Mouse (Mus musculus) kidney, postnatal 0 days (tissue): ENCODE results near the gene Mecom. TPM values are rescaled to one million over a fixed set of nuclear protein-coding genes. Genes with fewer than 3 reads are reported as not detected.
A peak's percentile ranks its signal among the peaks of the same experiment; 100 is the strongest.

Experiments
- ATAC-seq: fragments of 200-750 bp; cut with Nextera tagmentation; replicated peaks from 2 replicates; pipeline ENCODE4 v1.8.0; 2017; ENCODE audit warnings: low read depth, moderate number of reproducible peaks, moderate TSS enrichment, moderate library complexity; ENCODE audit not compliant: low FRiP score
- DNase-seq: peaks from one replicate; pipeline ENCODE4 v3.0.0-alpha.2; 2016; ENCODE audit warnings: low spot score
- H3K27ac ChIP-seq: fragments of 300-500 bp; sonication (generic); 2 replicates; pipeline ENCODE4 v1.5.1; 2014; ENCODE audit warnings: mild to moderate bottlenecking
- H3K27me3 ChIP-seq: fragments of 300-500 bp; sonication (generic); 2 replicates; pipeline ENCODE4 v1.6.1; 2014; ENCODE audit warnings: low read length, mixed read lengths; ENCODE audit not compliant: insufficient read depth
- H3K36me3 ChIP-seq: fragments of 300-500 bp; sonication (generic); 2 replicates; pipeline ENCODE4 v1.6.1; 2014; ENCODE audit warnings: low read length, mixed read lengths; ENCODE audit not compliant: insufficient read depth
- H3K4me1 ChIP-seq: fragments of 300-500 bp; sonication (generic); replicated peaks from 2 replicates; pipeline ENCODE4 v1.6.1; 2014; ENCODE audit warnings: antibody characterized with exemption, low read length, mixed read lengths; ENCODE audit not compliant: insufficient read depth
- H3K4me2 ChIP-seq: fragments of 300-500 bp; sonication (generic); 2 replicates; pipeline ENCODE4 v1.6.1; 2014; ENCODE audit warnings: mild to moderate bottlenecking, low read length, moderate library complexity, mixed read lengths
- H3K4me3 ChIP-seq: fragments of 300-500 bp; sonication (generic); replicated peaks from 2 replicates; pipeline ENCODE4 v1.5.1; 2014; ENCODE audit warnings: low read depth, low read length
- H3K9ac ChIP-seq: fragments of 300-500 bp; sonication (generic); 2 replicates; pipeline ENCODE4 v1.6.1; 2014; ENCODE audit warnings: low read depth, low read length
- H3K9me3 ChIP-seq: fragments of 300-500 bp; sonication (generic); replicated peaks from 2 replicates; pipeline ENCODE4 v1.6.1; 2016; ENCODE audit warnings: low read length, inconsistent platforms, mixed read lengths
- CTCF ChIP-seq: IDR thresholded peaks from 2 replicates; pipeline ENCODE4 v1.5.1; 2016; ENCODE audit warnings: antibody characterized with exemption, low read depth, mild to moderate bottlenecking, moderate library complexity
- WGBS: fragments of 180-500 bp; shearing (Covaris S2); extraction: QIAGEN DNeasy Blood & Tissue Kit; methylation state at CpG from one replicate; pipeline ENCODE4 v1.1.7; 2014; 5-methylcytosine and 5-hydroxymethylcytosine counted together
- polyA plus RNA-seq: library from polyadenylated mRNA; unstranded; fragments of >200 nt; fragmentation: Nextera tagmentation; extraction: Ambion mirVana; gene quantifications from 2 replicates; pipeline ENCODE4 v1.2.1, GENCODE M21; 2015

Gene Mecom
- polyA plus RNA-seq, 1 experiment from 2014 or later: 54.7 TPM

DNA sequence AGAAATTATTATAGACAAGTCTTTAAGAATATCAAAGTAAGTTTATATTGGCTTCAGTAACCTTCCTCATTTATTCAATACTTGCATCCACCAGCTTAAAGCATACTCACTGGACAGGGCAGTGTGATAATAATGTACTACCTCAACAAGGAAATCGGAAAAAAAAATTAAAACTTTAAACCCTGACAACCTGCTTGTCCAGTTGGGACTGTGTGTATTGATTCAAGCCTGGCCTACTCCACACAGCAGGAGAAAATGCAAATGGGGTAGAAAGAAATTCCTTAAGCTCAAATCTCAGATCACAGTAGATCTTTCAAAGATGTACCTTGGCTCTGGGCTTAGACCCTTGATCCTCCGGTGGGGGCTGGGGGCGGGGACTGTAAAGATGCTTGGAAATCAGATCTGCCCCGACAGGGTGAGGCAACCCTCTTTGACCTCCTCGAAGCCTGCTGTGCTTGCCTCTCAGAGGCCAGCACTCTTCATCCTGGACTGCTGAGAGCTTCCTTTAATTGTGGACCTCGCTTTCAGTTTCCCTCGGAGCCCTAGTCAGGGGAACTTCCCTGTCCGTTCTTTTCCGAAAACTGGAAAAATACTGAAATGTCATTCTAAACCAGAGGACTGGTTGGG lies 49.5 kb downstream of the Mecom start:
- no peaks in the 10 kb centered on the region for H3K9me3 ChIP-seq
- peak overlapping the region; percentile 21; the same call in 1 of the 2 replicates for H3K4me2 ChIP-seq
- no peak overlapping the region for H3K4me3 ChIP-seq
- DNase-seq (no peak), ATAC-seq (0 out of 2 replicates have a peak, but pooled peaks have one; percentile 33)
- 0 out of 2 replicates have a peak overlapping the region, but pooled peaks have one; percentile 21 for H3K27ac ChIP-seq
- H3K4me1 ChIP-seq: no peaks in the 10 kb centered on the region
- no peaks in the 10 kb centered on the region for H3K36me3 ChIP-seq
- H3K27me3 ChIP-seq: no peaks in the 10 kb centered on the region
- no peak overlapping the region for H3K9ac ChIP-seq
- no peak for TF ChIP-seq CTCF
- WGBS: 29% methylated on average over 9 of the region's 9 CpGs

DNA sequence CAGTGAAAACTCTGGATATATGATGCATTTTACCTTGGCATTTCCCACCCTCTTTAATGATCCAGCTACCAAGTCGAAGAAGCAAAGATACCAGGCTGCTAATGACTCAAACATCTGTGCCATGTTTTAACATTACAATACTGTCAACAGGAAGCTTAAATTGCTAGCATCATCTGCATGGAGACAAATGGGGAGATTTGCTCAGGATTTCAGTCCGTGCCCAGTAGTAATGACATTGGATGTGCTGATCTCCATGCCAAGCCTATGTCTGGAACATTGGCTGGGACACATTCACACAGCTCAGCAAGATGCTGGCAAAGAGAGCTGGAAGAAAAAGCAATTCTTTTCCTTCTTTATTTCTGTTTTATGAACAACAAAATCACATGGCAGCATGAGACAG lies 53.4 kb downstream of the Mecom start:
- no peaks in the 10 kb centered on the region for H3K36me3 ChIP-seq
- WGBS: 76% methylated on average over 2 of the region's 2 CpGs
- no peaks in the 10 kb centered on the region for H3K4me1 ChIP-seq
- no peak overlapping the region for H3K9ac ChIP-seq
- H3K4me2 ChIP-seq: no peak overlapping the region
- TF ChIP-seq CTCF: no peak
- no peak overlapping the region for H3K4me3 ChIP-seq
- H3K27me3 ChIP-seq: no peaks in the 10 kb centered on the region
- no peak overlapping the region for H3K27ac ChIP-seq
- DNase-seq (no peak), ATAC-seq (no peak)
- no peaks in the 10 kb centered on the region for H3K9me3 ChIP-seq

DNA sequence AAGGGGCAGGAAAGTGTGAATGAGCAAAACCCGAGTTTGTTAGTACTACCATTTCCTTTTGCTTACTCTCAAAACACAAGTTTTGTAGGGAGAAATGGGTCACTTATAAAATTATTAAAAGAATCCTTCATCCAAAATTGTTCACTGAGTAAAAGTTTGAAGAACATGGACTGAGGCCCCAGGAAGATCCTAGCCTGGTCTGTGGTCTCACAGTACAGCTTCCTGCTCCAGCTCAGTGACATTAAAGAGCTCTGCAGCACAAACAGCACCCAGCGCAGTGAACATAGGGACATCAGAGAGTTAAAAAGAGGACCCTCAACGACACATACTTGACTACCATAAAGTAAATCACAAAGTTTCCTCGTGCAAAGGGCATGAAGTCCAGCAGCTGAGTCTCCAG lies 59.0 kb downstream of the Mecom start:
- WGBS: 38% methylated on average over 4 of the region's 4 CpGs
- Histone ChIP-seq H3K9me3 (no peaks in the 10 kb centered on the region), H3K27ac (no peak overlapping the region), H3K36me3 (no peaks in the 10 kb centered on the region), H3K4me3 (no peak overlapping the region), H3K27me3 (no peaks in the 10 kb centered on the region), H3K4me1 (no peaks in the 10 kb centered on the region), H3K9ac (no peak overlapping the region), H3K4me2 (no peak overlapping the region)
- DNase-seq (no peak), ATAC-seq (no peak)
- no peak for TF ChIP-seq CTCF

DNA sequence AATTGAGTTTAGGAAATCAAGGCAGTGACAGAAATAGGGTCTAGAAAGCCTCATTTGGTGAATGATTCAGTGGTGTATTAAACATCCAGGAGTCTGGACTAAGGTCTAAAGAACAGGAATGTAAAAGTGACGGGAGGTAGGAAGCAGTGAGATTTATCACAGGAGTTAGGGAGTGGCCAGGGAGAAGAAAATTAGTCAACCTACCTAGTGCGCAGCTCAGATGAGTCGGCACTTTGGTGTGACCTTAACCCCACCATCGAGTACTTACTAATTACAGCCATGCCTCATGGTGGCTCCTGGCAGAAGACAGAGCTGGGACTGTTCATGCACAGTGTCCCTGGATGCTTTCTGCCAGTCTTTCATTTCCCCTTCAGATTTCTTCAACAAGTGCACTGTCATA lies 61.4 kb downstream of the Mecom start:
- DNase-seq (no peak), ATAC-seq (0 out of 2 replicates have a peak, but pooled peaks have one; percentile 13)
- H3K9me3 ChIP-seq: no peaks in the 10 kb centered on the region
- no peak overlapping the region for H3K4me3 ChIP-seq
- H3K27ac ChIP-seq: no peak overlapping the region
- no peak overlapping the region for H3K4me2 ChIP-seq
- no peaks in the 10 kb centered on the region for H3K4me1 ChIP-seq
- TF ChIP-seq CTCF: no peak
- no peaks in the 10 kb centered on the region for H3K36me3 ChIP-seq
- 36% methylated on average over 4 of the region's 4 CpGs for WGBS
- H3K9ac ChIP-seq: no peak overlapping the region
- no peaks in the 10 kb centered on the region for H3K27me3 ChIP-seq

DNA sequence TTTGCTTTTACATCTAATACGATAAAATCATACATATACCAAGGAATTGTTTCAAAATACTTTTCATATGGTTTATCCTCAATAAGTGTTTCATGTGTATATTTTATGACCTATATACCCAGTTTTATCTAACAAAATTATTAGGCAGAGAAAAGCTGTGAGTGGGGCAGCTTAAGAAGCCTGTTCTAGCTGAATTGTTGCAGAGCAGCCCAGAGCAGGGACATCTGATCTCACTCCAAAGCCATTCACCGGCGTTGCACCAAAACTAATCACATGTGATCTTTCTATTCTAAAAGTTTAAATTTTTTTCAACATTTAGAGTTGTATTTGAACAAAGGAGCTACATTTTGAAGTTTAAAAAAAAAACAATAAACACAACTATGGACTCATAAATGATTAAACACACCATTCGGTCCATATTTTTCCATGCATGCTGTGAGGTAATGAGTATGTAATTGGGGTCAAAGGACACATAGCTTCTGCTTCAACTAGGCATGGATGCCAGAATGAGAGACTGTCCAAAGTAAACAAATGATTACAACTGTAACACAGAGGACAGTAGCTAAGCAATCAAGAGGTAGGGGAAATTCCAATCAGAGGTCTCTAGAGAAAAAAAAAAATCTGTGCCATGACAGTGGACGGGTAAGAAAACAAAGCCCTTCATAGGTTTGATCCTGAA lies 64.7 kb downstream of the Mecom start:
- ATAC-seq (no peak), DNase-seq (peak; percentile 24)
- Histone ChIP-seq H3K27ac (no peak overlapping the region), H3K4me1 (no peaks in the 10 kb centered on the region), H3K9ac (no peak overlapping the region), H3K4me3 (no peak overlapping the region), H3K9me3 (no peaks in the 10 kb centered on the region), H3K36me3 (no peaks in the 10 kb centered on the region), H3K27me3 (no peaks in the 10 kb centered on the region), H3K4me2 (no peak overlapping the region)
- WGBS: 42% methylated on average over 5 of the region's 5 CpGs
- no peak for TF ChIP-seq CTCF

DNA sequence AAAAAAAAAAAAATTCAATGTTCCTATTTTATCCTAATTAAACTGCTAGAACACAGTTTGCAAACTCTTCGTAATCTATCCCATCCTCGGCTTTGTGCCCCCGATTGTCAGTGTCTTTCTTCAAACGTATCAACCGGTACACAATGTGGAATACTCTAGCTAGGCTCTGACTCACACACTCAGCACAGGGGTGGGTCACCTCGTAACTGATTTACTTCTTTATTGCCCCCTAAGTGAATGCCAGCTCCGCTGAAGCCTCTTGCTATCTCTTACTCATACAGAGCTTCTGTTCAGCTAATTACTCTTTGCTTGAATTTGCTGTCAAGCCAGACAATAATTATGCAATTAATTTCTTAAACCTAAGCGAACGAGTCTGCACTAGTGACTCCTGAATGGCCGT lies 66.1 kb downstream of the Mecom start:
- Histone ChIP-seq H3K27ac (no peak overlapping the region), H3K4me3 (no peak overlapping the region), H3K9ac (no peak overlapping the region), H3K27me3 (no peaks in the 10 kb centered on the region), H3K9me3 (no peaks in the 10 kb centered on the region), H3K36me3 (no peaks in the 10 kb centered on the region), H3K4me1 (no peaks in the 10 kb centered on the region), H3K4me2 (no peak overlapping the region)
- ATAC-seq (no peak), DNase-seq (no peak)
- TF ChIP-seq CTCF: no peak
- WGBS: 63% methylated on average over 10 of the region's 10 CpGs
